Mouse (Mus musculus) ovary, postnatal 14 days (tissue): Measurements from ENCODE around the gene Col5a3.
"Not testable (repeated sequence)": the region's sequence is repeated elsewhere in the genome, so short reads cannot be mapped to it uniquely, and the experiment has no call there.

Experiments used
- DNase-seq: peaks from one replicate; pipeline ENCODE4 v3.0.0; 2022; ENCODE audit warnings: low spot score

Gene Col5a3

DNA sequence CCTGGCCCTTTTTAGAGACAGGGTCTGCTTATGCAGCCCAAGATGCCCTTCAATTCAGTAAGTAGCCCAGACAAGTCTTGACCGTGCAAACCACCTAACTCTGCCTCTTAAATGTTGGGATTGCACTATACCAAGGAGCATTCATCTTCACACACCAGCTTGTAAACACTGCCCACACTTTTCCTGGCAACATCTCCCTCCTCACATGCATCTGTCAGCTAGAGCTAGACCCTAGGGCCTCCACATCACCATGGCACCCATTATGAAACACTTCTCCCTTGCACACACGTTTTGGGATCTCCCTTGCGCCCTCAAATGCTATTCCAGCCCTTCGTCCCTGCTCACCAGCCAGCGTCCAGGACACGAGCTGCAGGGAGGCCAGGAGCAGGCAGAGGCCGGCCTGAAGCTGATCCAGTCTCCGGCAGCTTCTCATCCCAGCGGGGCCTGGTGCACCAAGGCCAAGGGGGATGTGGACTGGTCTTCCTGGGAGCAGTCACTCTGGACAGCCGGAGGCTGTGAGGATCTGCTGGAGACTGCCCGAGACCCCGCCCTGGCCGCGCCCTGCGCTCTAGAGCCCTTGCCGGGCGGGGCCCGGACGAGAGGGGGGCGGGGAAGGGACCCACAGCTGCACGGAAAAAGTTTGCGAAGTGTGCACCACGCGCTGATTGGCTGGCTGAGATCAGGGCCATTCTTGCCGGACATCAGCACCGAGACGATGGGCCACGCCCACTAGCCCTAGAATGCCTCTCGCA lies at the start of gene Col5a3:
Gene Col5a3, minus strand, starts transcription at position 547 of the 752 bp plus-strand sequence.
- DNase-seq = peak; percentile 39

DNA sequence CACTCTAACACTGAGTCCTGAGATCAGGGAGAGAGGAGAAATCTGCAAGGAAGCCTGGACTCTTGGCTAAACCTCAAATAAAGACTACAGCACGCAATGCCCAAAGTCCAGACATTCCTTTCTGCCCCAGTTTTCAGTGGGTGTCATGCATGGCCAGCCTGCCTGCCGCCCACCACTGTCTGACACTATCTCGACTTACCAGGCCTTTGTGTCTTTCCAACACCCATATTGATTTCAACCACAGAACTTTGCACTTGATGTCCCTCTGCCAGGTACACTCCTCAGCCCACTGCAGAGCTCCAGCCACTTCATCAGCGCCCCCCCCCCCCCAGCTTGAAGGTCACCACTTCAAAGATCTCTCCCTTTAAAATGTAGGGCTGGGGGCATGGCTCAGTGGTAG lies 47.4 kb upstream of the Col5a3 start:
- DNase-seq = no peak

DNA sequence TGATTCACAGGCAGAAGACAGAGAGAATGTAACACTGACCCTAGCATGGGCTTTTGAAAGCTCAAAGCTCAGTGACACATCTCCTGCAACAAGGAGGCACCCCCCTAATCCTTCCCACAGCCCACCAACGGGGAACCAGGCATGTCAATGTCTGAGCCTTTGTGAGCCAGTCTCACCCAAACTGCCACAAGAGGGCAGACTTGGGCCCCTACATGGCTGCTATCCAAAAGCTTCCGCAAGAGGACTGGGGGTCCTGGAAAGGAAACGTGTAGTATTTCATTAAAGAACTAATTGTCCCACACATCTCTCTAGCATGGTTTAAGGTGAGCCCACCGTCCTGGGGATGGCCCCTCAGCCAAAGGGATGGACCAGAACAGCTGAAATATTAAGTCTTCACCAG lies 47.0 kb upstream of the Col5a3 start:
- no peak for DNase-seq

DNA sequence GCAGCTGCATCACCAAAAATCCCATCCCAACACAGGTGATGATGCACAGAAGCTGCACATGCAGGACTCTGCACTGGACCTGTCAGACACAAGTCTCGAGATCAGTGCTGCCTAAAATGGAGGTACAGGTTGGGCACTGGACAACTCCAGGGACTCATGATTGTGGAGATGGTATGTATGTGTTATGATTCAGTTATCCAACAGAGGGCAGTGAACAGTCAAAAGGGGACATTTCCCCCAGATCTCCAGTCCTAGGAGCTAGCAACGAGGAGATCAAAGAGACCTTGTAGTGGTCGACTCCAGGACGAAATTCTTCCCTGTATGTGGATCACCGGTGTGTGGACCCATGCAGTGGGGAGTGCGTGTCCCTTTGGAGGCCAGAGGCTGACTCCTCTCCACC lies 45.1 kb upstream of the Col5a3 start:
- DNase-seq = no peak

DNA sequence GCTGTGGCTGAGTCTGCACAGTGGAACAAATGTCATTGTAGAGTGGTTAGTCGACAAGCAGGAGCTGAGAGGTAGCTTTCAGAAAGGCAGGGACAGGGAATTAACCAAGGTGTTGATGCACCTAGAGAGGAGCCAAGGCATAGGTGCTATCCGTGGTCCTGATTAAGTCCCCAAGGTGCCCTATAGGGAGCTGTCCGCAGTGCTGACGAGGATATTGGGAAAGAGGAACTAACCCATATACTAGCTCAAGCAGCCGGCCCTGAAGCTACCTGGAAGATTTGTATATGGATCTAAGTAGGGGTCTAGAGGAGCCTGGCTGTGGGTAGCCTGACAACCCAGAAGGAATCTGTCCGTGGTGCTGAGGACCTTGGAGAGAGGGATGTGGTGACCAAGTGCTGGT lies 42.3 kb upstream of the Col5a3 start:
- DNase-seq = no peak

DNA sequence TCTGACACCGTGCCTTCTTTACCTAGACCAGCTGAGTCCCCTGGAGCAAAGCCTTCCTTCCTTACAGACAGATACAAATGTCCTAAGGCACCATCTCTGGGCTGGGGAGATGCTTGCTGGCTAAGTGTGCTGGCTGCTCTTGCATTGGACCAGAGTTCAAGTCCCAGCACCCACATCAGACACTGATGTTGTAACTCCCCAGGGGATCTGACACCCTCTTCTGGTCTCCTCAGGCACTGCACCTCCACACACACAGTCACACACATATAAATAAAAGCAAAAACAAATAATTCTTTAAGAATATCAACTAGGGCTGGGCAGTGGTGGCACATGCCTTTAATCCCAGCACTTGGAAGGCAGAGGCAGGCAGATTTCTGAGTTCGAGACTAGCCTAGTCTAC lies 35.3 kb upstream of the Col5a3 start:
- no peak for DNase-seq

DNA sequence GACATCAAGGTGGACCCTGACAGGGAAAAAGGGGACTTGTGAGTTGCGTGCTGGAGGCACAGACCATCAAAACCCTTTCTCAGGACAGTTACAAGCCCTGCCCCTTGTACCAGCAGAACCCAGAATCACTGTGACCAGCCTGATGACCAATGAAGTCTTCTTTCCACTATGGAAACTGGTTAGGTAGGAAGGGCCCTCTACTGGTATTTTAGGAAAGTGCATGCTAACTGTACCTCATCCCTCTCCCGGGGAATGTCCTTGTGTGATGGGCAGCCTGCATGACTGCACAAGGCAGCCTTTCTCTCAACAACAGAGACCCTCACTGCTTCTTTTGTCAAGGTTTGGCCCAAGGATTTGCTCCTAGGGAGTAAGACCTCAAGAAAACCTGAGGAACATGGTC lies 27.8 kb upstream of the Col5a3 start:
- peak; percentile 13 for DNase-seq

DNA sequence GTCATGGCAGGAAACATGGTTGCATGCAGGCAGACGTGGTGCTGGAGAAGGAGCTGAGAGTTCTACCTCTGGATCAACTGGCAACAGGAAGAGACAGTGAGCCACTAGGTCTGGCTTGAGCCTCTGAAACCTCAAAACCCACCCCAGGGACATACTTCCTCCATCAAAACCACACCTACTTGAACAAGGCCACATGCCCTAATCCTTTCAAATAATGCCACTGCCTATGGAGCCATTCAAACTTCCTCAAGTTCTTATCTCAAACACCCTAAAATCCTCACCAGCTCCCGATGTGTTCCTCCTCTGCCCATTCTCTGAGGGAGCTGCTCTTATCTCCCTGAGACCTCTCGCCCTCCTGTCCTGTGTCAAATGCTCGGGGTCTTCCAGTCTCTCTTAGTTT lies 27.3 kb upstream of the Col5a3 start:
- DNase-seq = no peak

DNA sequence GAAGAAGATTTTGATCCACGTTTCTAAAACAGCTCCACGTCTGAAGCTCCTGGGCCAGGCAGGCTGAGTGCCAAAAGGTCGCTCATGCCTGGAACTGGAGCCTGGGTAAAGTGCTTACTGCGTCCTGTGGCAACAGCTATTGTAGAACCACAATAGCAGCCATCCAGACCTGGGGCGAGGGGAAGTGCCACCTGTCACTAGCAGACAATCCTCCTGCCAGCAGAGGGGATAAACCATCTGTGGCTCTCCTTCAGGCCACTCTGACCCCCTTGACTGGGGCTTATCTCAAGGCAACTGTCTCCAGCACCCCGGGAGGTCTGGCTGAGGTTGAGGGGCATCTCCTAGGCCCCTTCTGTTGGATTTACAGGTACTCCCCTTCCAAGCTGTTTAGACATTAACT lies 24.1 kb upstream of the Col5a3 start:
- DNase-seq = no peak

DNA sequence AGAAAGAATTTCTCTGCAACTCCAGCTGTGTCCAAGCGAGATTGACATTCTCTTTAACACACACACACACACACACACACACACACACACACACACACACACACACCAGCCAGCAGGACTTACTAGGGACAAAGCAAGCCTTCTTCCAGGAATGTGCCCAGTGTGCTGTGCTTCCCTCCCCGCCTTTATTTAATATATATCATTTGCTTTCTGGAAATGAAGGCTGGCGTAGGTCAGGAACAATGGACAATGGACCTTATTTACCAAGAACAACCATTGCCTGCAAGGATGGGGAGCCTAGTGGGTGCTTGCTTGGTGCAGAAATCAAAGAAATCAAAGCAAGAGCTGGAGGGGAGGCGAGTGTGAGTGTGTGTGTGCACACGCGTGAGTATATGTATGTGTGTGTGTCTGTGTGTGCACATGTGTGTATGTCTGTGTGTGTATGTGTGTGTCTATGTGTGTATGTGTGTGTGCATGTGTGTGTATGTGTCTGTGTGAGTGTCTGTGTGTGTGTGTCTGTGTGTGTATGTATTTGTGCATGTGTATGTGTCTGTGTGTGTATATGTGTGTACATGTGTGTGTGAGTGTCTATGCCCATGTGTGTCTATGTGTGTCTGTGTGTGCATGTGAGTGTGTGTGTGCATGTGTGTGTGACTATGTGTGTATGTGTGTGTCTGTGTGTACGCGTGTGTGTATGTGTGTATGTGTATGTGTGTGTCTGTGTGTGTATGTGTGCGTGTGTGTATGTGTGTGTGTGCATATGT lies 22.5 kb upstream of the Col5a3 start:
- no peak for DNase-seq

DNA sequence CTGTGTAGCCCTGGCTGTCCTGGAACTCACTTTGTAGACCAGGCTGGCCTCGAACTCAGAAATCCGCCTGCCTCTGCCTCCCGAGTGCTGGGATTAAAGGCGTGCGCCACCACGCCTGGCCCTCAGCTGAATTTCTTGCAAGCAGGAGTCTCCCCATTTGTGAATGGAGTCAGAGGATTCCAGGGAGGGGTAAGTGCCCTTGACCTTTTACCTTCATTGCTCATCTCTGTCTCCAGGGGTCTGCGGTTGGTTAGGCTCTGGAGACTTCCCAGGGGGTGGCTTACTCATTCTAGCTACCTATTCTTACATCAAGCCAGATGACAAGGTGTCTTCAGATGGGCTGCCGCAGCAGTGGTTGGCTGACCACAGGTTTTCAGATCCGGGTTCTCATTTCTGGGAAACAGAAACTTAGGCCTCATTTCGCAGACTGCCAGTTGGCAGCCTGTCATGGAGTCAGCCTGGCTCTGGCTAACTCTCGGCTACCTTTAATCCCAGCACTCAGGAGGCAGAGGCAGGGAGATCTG lies 20.6 kb upstream of the Col5a3 start:
- DNase-seq = not testable (repeated sequence)

DNA sequence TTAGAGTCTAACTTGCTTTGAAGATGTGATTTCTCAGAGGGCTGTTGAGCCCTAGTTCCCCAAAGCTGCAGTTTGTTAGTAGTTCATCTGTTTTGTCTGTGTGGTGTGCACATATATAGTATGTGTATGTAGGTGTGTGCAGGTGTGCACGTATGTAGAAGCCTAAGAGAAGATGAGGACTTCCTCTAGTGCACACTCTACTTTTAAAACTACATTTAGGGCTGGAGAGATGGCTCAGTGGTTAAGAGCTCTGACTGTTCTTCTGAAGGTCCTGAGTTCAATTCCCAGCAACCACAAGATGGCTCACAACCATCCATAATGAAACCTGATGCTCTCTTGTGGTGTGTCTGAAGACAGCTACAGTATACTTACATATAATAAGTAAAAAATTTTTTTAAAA lies 20.0 kb upstream of the Col5a3 start:
- DNase-seq = no peak

DNA sequence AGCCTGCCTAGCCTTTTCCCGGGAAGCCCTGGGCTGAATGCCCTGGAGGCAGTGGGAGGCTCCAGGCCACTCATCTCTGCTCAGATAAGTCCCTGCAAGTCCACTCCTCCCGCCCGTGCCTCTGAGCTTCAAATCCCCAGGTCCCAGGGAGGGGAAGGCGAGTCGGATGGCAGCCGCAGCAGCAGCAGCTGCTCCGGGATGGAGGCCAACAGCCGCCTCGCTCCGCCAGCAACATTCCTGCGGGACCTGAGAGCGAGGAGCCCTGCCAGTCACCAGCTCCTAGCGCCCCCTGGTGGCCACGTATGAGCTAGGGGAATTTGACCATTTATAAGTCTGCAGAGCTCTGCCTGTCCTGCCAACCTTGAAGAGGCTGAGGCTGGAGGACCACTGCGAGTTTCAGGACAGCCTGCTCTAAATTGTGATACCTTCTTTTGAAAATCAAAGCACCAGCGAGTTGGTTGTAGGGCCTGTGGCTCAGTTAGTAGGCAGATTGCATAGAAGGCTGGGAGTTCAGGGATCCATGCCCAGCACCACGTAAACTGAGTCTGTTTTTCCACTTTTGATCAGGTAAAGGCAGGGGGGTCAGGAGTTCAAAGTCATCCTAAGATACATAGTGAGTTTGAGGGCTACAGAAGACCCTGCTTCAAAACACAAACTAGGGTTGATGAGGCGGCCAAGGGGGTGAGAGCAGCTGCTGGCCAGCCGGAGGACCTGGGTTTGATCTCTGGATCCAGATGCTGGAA lies 16.2 kb upstream of the Col5a3 start:
- DNase-seq = peak; percentile 97

DNA sequence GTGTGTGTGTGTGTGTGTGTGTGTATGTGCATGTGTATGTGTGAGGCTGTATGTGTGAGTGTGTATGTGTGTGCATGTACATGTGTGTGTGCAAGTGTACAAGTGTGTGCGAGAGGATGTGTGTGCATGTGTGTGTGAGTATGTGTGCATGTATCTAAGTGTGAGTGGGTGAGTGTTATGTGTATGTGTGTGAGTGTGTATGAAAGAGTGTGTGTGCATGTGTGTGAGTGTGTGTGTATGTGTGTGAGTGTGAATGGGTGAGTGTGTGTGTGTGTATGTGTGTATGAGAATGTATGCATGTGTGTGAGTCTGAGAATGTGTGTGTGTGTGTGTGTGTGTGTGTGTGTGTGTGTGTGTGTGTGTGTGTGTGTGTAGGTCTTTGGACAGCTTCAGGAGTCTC lies 13.3 kb upstream of the Col5a3 start:
- DNase-seq = no peak

DNA sequence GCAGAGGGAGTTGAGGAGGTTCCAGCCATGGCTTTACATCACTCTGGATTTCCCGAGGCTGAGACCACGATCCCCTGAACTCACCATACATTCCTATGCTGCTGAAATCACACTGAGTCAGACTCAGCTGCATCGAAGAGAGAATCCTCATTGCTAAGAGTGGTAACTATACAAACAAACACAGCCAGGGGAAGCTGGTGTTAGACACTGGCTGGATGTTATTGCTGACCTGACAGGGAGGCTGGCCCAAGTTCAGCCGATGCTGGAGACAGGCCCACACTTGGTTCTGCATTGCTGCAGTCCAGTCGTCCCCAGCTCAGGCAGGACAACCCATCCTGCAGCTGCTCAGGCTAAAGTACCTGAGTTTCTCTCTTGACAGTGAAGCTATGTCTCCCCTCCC lies 10.9 kb upstream of the Col5a3 start:
- DNase-seq = no peak

DNA sequence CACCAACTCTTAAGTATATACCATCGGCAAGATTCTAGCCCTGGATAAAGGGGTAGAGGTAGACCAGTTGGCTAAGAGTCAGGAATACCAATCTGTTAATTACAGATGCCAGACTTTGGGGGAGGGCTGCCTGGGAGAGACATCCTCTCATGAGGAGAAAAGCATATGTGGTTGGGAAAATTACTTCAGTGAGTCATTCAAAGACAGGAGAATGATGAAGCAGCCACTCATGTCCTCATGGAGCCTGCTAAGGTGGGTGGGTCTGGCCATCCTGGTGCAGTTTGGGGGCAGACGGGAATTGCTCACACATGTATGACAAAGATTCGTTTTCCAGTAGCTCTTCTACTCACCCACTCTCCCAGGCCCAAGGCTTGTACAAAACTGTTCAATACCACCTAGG lies 8.0 kb upstream of the Col5a3 start:
- DNase-seq = no peak

DNA sequence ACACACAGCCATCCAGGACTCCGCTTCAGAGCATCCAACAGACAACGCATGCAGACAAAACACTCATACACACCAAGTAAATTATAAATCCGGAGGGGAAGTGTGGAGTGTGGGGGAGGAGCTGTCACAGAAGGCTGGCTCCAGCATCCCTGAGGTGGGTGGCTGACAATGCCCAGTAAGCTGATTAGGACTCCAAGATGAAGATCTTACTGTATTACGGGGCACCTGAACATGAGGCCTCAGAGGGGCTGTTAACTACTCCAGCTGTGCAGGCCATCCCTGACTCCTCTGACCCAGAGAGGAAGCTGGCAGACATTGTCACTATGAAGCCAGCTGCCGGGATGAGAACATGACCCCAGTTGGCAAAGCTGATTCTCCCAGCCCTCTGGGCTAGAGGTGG lies 5.1 kb upstream of the Col5a3 start:
- DNase-seq = no peak

DNA sequence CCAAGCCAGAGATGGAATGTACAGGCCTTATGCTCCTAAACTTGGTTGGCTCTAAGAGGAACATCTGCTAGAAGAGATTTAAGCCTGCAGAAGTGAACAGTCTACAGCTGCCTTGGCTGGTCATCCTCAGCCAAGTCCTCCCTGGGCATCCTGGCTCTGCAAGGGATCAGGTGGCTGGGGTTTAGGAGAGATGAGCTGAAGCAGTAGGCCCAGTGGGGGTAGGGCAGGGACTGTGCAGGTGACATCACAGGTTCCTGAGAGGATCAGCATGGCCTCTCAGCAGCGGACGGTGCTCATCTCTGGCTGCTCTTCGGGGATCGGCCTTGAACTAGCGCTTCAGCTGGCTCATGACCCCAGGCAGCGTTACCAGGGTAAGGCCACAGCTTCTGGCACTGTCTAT lies 3.4 kb upstream of the Col5a3 start, which contains the start of gene Rdh8:
Gene Rdh8, plus strand, starts transcription at position 268 of the 400 bp plus-strand sequence.
- DNase-seq = no peak

DNA sequence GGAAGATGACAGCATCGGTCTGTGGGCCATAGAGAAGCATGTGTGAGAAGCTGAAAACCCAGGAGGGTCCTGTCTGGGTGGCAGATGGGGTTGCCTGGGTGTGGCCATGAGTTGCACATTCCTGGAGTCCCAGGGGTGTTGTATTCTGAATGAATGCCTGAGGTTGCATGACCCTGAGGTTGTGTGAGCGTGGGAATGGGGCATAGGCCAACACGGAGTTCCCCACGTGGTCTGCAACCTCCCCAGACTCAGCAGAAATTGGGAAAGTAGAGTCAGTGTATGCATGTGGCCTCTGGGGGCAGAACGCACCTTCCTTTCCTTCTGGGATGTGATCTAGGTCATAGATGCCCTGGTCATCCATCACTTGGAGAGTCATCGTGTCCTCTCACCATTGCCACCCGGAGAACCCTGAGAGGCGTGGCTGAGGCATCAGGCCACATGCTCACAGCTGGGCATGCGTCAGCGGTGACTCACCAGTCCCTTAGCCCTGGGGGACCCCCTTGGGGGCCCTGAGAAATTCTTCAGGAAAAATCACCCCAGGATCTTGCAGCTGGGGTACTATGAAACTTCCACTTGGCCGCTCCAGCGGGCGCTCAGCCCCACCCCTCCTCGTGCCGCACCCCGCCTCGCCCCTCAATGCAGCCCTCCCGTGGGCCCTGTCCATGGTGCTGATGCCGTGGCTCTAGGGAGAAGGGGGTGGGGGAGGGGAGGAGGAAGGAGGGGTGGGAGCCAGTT lies 2.2 kb downstream of the Col5a3 start:
- no peak for DNase-seq

DNA sequence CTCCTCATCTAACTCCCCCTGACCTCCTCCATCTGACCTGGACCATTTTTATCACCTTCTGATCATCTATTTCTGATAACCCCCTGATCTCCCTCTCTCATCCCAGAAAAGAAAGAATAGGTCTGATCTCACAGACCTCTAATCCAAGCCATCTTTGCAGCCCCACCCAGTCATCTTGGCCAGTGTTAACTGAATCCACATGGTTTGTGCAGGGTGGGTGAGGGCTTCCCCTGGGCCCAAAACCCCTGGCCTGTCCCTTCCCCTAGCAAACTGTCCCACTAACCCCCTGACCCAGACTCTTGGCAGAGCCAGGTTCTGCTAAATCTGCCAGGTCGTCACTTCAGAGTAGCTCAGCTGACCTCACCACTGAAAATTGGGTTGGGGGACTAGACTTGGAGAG lies 4.1 kb downstream of the Col5a3 start:
- DNase-seq = no peak

DNA sequence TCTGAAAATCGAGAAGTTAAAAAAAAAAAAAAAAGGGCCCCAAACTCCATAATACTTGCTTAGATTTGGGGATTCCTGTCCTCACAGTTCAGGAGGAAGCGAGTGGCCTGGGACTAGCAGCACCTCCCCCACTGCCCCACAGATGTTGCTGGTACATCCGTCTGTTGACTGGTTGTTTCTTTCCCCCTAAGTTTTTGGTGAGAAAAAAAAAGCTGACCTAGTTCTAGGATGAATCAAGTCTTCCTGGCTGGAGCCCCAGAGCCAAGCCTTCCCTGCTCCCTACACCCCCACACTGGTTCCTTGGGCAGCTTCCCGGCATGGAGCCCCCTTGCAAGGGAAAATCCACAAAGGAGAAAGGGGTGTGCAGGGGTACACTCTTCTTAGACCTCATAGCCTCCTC lies 4.6 kb downstream of the Col5a3 start:
- no peak for DNase-seq

DNA sequence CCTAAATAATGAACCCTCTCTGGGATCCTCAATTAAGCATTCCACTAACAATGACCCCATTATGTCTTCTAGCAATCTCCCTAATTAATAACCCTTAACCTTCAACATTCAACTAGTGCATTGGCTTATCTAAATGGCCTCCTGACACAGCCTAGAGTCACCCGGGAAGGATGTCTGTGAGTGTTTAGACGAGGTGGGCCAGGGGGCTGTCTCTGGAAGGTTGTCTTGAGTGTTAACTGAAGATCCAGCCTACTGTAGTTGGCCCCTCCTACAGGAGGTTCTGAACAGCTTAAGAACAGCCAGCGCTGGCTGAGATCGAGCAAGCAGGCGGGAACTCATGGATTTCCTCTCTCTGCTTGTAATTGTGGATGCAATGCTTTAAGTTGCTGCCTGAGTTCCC lies 9.2 kb downstream of the Col5a3 start:
- no peak for DNase-seq
